Mouse (Mus musculus): ENCODE results near the gene Vgll2. TPM values are rescaled to one million over a fixed set of nuclear protein-coding genes. Genes with fewer than 3 reads are reported as not detected.

Gene Vgll2
- total and polyA plus RNA-seq, 2 experiments from 2014 or later = 3.7 TPM; not detected in 1

DNA sequence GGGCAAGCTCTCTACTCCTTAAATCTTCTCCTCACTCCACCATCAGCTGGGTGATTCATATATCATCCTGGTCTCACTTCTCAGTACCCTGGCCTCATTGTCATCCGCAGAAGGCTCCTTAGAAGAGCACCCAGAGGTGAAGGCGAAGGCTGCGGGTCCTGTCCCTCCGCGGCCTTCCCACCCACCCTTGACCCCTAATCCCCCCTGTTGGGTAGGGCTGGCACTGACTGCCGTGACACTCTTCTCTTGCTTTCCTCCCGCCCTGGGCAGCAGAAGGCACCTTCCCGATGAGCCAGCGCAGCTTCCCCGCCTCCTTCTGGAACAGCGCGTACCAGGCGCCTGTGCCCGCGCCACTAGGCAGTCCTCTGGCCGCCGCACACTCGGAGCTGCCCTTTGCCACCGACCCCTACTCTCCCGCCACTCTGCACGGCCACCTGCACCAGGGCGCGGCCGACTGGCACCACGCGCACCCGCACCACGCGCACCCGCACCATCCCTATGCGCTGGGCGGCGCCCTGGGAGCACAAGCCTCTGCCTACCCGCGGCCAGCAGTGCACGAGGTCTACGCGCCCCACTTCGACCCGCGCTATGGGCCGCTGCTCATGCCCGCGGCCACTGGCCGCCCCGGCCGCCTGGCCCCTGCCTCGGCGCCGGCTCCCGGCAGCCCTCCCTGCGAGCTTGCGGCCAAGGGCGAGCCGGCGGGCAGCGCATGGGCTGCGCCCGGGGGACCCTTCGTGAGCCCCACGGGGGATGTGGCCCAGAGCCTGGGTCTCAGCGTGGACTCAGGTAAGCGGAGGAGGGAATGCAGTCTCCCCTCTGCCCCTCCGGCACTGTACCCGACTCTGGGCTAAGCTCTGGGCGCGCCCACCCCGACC, 5.1 kb downstream of the Vgll2 start:
- Histone ChIP-seq H3K4me2 (ENCODE audit: low read depth, low read length, poor library complexity, severe bottlenecking) (peak overlapping the region; percentile 88), H3K9ac (replicated peaks; ENCODE audit: low read length, poor library complexity, severe bottlenecking) (0 out of 2 replicates have a peak overlapping the region, but pooled peaks have one; percentile 33), H3K4me3 (ENCODE audit: low read depth, low read length) (peak overlapping the region; percentile 47), H3K4me1 (ENCODE audit: insufficient read depth, low read length) (peaks cover 8% of the 10 kb centered on the region), H3K27ac (ENCODE audit: low read depth, low read length) (no peak overlapping the region), H3K27me3 (ENCODE audit: insufficient read depth, low read length) (peaks cover 75% of the 10 kb centered on the region), H3K9me3 (ENCODE audit: low read length) (no peaks in the 10 kb centered on the region), H3K36me3 (ENCODE audit: insufficient read depth, low read length) (no peaks in the 10 kb centered on the region)
- DNase-seq (ENCODE audit: low spot score) (no peak), ATAC-seq (ENCODE audit: low FRiP score) (peak; percentile 67)
- TF ChIP-seq CTCF (IDR thresholded peaks at IDR 0.05) = no peak
- 1% methylated on average over 64 of the region's 68 CpGs for WGBS

DNA sequence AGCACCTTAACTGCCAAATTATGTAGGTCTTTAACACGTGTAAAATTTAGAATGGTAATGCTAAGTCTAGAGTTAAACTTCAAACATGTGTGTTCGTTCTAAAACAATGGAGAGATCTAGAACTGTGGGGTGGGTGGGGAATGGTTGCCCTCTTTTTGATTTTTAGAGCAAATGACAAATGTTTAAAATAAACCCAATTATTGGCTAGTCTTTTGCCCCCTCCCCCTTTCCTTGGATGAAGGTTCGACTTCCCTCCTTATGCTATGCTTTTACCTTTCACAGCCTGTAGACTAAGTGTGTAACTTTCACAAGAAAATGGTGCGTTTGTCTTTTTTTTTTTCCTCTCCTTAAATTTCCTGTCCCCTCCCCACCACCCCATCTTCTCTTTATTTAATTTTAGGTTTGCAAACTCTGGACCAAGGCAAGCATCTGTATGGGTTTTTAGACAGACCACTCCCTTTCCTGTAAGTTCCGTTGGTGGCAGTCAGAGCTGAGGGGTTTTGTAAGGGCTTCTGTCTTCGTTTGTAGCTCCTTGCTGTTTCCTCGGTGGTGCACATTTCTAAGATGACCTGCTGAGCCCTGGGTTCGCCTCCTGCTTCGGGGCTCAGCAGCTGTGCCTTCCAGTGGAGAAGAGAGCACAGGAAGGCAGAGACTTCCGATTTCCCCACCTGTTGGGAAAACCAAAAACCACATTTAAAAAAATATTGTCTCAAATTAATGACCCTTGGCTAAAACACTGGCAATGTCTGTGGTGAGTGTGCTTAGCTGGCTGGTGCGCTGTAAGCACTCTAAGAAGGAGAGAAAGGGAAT, 6.5 kb downstream of the Vgll2 start:
- peaks cover 7% of the 10 kb centered on the region for H3K4me1 ChIP-seq (ENCODE audit: insufficient read depth, low read length)
- no peak for TF ChIP-seq CTCF (IDR thresholded peaks at IDR 0.05)
- H3K4me2 ChIP-seq (ENCODE audit: low read depth, low read length, poor library complexity, severe bottlenecking) = no peak overlapping the region
- no peak overlapping the region for H3K9ac ChIP-seq (replicated peaks; ENCODE audit: low read length, poor library complexity, severe bottlenecking)
- 3% methylated on average over 11 of the region's 11 CpGs for WGBS
- peaks cover 65% of the 10 kb centered on the region for H3K27me3 ChIP-seq (ENCODE audit: insufficient read depth, low read length)
- DNase-seq (ENCODE audit: low spot score) (no peak), ATAC-seq (ENCODE audit: low FRiP score) (no peak)
- no peaks in the 10 kb centered on the region for H3K9me3 ChIP-seq (ENCODE audit: low read length)
- H3K4me3 ChIP-seq (ENCODE audit: low read depth, low read length) = no peak overlapping the region
- H3K27ac ChIP-seq (ENCODE audit: low read depth, low read length) = no peak overlapping the region
- no peaks in the 10 kb centered on the region for H3K36me3 ChIP-seq (ENCODE audit: insufficient read depth, low read length)

DNA sequence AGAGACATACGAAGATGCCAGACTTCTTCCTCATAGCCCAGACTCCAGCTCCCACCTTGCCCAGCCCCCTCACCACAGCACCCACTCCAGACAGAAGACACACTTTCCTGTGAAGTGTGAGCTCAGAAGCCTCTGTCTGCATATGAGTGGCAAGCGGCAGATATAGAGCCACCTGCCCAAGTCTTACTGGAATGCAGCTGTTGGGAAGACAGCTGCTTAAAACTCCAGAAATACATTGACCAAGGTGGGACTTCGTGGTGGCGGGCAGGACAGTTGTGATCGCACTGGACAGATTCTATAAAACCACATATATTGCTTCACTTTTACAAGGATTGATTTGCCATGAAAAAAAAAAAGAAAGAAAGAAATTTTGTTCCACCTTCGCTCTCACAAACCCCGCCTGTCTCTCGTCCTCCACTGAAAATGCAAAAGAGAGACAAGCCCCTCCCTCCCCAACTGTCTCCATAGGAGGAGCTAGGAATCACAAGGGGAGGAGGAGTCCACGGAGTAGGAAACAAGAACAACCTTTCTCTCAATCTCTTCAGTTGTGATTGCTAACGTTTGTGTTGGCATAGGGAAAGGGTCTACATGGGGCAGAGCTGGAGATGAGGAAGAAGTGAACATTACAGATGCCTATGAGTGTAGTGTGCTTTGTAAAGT, 7.2 kb downstream of the Vgll2 start:
- Histone ChIP-seq H3K27me3 (ENCODE audit: insufficient read depth, low read length) (peaks cover 57% of the 10 kb centered on the region), H3K36me3 (ENCODE audit: insufficient read depth, low read length) (no peaks in the 10 kb centered on the region), H3K4me1 (ENCODE audit: insufficient read depth, low read length) (peaks cover 7% of the 10 kb centered on the region), H3K4me2 (ENCODE audit: low read depth, low read length, poor library complexity, severe bottlenecking) (no peak overlapping the region), H3K27ac (ENCODE audit: low read depth, low read length) (no peak overlapping the region), H3K4me3 (ENCODE audit: low read depth, low read length) (no peak overlapping the region), H3K9ac (replicated peaks; ENCODE audit: low read length, poor library complexity, severe bottlenecking) (no peak overlapping the region), H3K9me3 (ENCODE audit: low read length) (no peaks in the 10 kb centered on the region)
- TF ChIP-seq CTCF (IDR thresholded peaks at IDR 0.05) = no peak
- no peak for ATAC-seq (ENCODE audit: low FRiP score)
- DNase-seq (ENCODE audit: low spot score) = no peak
- WGBS = 5% methylated on average over 10 of the region's 10 CpGs

DNA sequence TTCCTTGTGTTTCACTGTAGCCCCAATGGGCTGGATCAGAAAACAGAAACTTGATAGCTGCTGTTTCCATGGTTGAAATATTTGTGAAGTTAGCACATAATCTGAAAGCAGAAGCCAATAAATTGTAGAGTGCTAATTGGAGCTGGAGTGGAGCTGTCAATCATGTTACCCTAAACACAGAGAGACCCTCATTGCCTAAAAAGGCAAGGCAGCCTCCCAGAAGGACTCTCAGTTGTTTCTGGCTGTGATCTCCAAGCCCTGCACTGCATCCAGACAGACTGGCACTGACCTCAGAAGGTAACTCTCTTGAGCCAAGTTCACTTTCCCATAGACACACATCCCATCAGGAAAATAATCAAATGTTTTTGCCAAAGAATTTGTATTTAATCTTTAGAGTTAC, 11.4 kb downstream of the Vgll2 start:
- Histone ChIP-seq H3K4me3 (ENCODE audit: low read depth, low read length) (no peak overlapping the region), H3K36me3 (ENCODE audit: insufficient read depth, low read length) (no peaks in the 10 kb centered on the region), H3K4me1 (ENCODE audit: insufficient read depth, low read length) (no peaks in the 10 kb centered on the region), H3K9ac (replicated peaks; ENCODE audit: low read length, poor library complexity, severe bottlenecking) (no peak overlapping the region), H3K4me2 (ENCODE audit: low read depth, low read length, poor library complexity, severe bottlenecking) (no peak overlapping the region), H3K9me3 (ENCODE audit: low read length) (no peaks in the 10 kb centered on the region), H3K27ac (ENCODE audit: low read depth, low read length) (no peak overlapping the region), H3K27me3 (ENCODE audit: insufficient read depth, low read length) (peaks cover 24% of the 10 kb centered on the region)
- DNase-seq (ENCODE audit: low spot score) = no peak
- ATAC-seq (ENCODE audit: low FRiP score) = no peak
- no peak for TF ChIP-seq CTCF (IDR thresholded peaks at IDR 0.05)

DNA sequence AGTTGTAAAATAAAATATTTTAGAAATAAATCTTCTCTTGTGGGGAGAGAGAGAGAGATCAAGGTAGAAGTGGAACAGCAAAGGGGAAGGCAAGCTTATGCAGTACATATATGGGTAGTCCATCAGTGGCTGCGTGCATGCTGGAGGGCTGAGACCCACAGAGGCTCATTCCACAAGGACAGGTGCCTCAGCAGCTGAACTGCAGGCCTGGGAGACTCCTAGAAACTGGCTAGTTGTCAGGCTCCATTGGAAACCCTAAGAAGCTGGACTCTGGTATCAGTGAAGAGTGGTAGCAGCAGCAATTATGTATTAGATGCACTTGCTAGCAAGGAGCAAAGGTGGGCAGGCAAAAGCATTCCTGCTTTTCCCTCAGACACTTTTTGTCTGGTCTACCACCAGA, 17.1 kb downstream of the Vgll2 start:
- no peaks in the 10 kb centered on the region for H3K4me1 ChIP-seq (ENCODE audit: insufficient read depth, low read length)
- DNase-seq (ENCODE audit: low spot score) (no peak), ATAC-seq (ENCODE audit: low FRiP score) (no peak)
- no peaks in the 10 kb centered on the region for H3K27me3 ChIP-seq (ENCODE audit: insufficient read depth, low read length)
- no peaks in the 10 kb centered on the region for H3K9me3 ChIP-seq (ENCODE audit: low read length)
- no peak overlapping the region for H3K4me2 ChIP-seq (ENCODE audit: low read depth, low read length, poor library complexity, severe bottlenecking)
- no peak overlapping the region for H3K4me3 ChIP-seq (ENCODE audit: low read depth, low read length)
- no peak overlapping the region for H3K9ac ChIP-seq (replicated peaks; ENCODE audit: low read length, poor library complexity, severe bottlenecking)
- 78% methylated on average over 1 of the region's 1 CpGs for WGBS
- H3K27ac ChIP-seq (ENCODE audit: low read depth, low read length) = no peak overlapping the region
- no peaks in the 10 kb centered on the region for H3K36me3 ChIP-seq (ENCODE audit: insufficient read depth, low read length)
- TF ChIP-seq CTCF (IDR thresholded peaks at IDR 0.05) = no peak; the same call in 1 of the 2 replicates
